Mouse (Mus musculus) CD4-positive, CD25-positive, alpha-beta regulatory T cell, adult 2 months (primary cell): ENCODE results near the gene Txlna.

Source experiments
- DNase-seq: peaks from one replicate; pipeline ENCODE4 v3.0.0-alpha.2; 2012; ENCODE audit warnings: low read depth, low spot score

Gene Txlna

DNA sequence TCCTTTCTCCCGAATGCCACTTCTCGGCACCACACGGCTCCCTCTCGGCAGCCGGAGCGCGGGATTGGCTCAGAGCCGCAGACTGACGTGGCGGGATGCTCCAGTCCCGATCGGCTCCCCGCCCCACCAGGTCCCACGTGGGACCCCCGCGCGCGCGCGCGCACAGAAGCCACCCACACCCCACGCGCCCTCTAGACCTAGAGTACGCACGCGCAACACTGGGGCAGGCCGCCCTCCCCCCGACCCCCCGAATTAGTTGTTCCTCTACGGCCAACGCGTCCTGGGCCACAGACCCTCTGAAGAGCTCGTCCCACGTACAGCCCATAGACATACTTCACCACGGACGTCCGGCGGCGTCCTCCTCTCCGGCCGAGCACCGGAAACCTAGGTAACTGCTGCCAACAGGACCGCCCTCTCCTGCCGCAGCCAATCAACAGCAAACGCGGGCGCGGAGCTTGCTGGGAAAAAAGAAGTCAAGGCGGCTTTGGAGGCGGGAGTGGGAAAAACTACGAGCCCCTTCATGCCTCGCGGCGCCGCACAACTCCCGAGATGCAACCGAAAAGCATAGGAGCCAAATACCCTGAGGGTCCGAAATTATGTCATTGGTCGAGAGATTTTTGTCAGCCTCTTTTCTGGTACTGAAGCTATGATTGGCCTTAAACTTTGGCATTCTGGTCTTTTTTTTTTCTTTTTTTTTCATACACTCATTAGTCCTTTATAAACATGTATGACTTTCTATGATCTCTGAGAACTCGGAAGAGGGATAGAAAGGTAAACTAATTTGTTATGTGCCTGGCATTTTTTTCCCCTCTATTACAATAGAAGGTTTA is at the start of gene Txlna:
Gene Txlna (minus strand): TSS at position 428 of the 830 bp plus-strand sequence.
- DNase-seq, result peak; percentile 94

DNA sequence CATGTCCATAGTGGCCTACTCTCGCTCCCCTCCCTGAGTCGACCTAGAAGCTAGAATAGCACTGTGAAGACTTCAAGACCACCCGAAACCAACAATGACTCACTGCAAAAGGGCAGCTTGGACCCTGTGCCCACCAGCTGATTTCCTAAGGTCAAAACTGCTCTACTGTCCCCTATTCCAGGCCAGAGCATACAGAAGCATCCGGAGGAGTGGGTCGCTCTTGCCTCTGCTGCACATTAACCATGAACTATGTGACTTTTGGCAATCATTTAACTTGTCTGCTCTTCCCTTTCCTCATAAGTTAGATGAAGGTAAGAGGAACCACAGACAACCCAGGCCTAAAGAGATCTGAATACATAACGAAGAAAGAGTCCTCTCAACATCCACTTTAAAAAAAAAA is 43.7 kb upstream of the Txlna start:
- no peak for DNase-seq

DNA sequence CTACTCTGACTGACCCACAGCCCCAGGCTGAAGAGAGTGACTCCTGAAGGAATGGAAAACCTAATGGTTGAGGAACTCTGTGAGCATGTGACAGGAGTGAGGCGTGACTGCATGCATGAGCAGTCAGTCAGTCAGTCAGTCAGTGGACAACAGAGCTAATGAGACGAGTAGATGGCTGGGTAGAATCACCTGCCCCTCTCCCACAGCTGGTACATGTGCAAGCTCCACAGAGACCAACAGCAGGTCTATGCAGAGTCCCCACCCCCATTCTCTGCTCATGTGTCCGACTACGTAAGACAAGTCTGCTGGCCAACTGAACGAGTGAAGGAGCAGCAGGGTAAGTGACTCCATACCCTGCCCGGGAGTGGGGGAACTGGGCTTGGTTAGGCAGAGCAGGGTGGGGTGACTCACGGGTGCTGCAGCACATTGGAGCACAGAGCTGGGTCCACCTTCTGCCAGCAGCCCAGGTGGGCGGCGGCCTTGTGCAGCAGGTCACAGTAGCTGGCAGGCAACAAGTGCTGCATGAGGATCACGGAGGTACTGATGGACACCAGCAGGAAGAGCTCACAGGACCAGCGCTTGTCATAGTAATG is 43.1 kb upstream of the Txlna start:
- no peak for DNase-seq

DNA sequence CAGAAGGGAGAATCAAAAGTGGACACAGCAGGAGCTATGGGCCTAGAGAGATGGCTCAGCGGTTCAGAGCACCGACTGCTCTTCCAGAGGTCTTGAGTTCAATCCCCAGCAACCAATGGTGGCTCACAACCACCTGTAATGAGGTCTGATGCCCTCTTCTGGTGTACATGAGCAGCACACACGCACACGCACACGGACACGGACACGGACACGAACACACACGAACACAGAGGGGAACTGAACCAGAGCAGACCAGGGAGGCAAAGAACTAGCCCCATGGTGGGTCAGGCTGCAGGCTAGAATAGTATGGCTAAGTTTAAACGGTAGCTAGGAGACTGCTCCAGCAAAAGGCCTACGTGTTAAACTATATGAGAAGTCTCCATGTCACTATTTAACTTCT is 41.0 kb upstream of the Txlna start:
- DNase-seq, result no peak

DNA sequence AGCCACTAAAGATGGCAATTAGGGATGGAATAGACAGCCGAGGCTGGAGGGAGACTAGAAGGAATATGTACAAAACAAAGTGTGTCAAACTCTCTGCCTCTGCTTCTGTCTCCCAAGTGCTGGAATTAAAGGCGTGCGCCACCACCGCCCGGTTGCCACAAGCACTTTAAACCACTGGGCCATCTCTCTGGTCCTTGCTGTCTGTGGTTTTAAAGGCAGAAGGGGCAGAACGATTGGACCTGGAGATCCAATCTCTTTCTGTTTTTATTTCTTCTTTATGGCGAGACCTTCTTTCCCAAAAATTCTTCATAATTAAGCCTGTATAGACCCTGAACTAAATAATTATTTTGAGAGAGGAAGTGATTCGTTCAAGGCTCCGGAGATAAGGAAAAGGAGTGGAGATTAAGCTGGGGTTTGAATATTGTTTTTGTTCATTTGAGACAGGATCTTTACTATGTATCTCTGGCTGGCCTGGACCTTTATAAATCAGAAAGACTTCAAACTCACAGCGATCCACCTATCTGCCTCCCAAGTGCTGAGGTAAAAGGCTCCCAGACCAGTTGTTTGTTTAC is 32.1 kb upstream of the Txlna start:
- no peak for DNase-seq

DNA sequence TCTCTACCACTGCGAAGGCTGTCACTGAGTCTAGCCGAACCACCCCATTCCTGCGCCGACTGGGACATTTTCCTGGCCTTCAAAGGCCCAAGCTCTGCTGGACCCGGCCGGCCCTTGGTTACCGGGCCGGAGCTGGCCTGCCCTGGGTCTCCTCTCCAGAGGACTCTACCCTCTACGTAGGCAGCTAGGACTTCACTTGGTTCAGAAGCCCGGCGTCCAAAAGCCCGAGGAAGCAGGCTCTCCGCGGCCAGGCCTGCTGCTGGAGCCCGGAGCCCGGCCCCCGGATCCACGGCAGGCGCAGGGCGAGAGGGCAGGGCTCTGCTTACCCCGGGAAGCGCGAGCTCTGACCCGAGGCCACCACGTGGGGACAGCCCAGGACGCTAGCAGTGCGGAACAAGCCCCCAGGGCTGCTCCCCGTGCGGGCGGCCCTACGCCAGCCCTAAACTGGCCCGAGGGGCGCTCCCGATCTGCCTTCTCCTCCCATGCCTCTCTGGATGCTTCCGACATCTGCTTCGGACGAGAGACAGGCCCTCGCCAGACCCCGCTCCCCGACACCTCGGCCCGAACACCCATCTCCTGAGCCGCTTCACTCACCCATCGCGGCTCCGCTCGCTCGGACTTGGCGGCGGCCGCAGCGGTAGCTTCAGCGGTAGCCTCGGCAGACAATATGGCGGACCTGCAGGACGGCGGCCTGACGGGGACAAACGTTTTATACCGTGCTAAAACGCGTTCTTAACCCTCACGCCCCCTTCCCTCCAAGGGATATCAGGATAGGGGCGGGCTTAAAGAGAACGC is 31.4 kb upstream of the Txlna start, which contains the start of gene Kpna6:
Gene Kpna6 (minus strand): TSS at position 685 of the 795 bp plus-strand sequence.
- DNase-seq, result peak; percentile 89

DNA sequence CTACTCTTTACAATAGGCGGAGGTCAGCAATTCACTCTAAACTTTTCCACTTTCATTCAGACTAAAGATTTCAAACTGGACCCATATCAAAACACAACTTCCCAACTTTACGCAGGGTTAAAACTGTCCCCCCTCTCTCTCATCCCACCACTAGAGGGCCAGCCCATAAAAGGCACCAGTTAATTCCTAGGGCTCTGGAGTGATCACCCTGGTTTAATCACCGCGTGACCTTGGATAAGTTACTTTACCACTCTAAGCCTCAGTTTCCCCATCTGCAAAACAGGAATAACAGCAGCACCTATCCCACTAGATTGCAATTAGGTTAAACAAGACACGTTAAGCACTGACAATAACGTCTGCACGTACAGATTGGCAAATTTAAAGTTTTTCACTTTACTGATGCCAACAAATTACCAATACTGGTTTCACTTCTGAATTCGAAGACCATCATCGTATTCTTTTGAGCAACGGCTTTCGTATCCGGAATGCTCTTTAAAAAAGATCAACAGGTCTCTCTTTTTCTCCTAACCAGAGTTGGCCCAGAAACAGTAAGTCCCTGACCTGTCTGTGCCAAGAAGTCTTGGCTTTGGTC is 30.7 kb upstream of the Txlna start:
- peak; percentile 74 for DNase-seq

DNA sequence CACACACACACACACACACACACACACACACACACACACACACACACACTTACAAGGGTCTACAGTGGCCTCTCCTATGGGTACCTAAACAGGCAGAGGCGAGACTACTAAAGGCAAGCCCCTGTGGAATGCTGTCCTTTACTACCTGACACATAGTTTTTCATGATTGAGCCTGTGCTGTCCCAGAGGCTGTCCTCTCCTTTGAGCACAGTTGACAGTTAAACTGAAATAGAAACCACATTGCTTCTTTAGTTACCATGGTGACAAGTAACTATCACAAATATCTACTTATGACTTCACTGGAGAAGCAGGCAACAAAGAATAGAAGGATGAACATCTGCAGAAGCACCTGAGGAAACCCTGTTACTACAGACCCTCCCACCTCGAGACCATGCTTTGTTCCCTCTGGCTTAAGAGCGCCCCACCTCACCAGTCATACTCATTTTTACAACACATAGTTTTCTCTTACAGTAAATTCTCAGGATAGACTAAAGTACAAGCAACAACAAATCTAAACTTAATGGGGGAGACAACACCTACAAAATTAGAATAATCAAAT is 21.5 kb upstream of the Txlna start:
- DNase-seq, result no peak

DNA sequence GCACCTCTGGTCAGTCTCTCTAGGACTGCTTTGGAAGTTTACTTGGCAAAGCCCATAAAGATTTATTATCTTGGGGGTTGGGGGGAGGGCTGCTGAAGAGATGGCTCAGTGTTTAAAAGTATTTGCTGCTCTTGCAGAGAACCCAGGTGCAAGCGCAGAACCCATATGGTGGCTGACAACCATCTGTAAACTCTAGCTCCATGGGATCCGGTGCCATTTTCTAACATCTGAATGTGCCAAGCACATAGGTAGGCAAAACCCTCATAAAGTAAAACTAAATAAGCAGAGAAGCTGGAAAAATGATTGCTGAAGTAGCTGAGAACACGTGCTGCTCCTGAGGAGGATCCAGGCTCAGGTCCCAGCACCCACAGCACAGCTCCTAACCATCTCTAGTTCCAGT is 20.7 kb upstream of the Txlna start:
- DNase-seq, result no peak

DNA sequence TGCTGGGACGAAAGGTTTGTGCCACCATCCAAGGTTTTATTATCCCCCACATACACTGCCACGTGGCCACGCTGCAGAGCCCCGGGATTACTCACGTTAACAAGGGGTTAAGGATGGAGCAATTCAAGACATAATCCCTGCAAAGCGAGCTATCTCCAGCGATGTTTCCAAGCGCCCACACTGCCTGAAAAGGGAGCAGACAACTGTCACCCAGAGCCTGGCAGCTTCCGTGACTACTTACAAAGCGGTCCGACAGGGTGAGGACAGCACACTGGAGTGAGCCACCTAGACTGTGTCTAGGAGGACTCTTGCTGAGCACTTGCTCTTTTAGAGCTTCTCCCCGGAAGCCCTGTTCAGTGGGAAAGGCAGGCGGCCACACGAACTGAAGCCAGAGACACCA is 13.9 kb upstream of the Txlna start:
- no peak for DNase-seq

DNA sequence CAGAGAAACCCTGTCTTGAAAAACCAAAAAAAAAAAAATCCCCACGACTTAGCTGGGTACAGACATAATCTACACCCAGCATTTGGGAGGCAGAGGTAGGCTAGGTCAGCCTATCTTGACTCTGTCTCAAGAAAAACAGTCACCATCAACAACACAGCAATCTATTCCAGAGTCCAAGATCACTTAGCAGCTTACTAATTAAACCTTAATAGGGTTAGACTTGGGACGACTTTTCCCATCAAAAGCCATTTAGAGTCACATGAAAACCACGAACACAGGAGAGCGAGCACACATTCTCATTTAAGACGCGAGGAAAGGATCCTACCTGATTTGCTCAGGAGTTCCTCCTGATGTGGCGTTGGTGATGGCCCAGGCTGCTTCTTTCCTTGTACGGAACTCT is 9.5 kb upstream of the Txlna start:
- DNase-seq, result no peak

DNA sequence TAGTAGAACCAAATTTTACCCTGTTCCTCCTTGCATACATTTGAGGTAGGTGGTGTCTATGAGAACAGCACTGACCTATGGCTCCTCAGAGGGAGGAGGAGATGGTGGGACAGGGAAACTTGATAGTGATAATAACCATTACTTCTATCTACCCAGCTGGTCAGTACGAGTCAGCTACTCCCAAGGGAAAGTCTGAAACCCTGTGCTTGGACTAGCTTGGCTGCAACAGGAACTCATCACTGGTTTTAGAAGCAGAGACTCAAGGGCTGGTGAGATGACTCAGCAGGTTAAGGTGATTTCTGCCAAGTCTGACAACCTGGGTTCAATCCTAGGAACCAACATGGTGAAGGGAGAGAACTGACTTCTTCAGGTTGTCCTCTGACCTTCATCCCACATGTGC is 7.8 kb upstream of the Txlna start:
- DNase-seq, result no peak

DNA sequence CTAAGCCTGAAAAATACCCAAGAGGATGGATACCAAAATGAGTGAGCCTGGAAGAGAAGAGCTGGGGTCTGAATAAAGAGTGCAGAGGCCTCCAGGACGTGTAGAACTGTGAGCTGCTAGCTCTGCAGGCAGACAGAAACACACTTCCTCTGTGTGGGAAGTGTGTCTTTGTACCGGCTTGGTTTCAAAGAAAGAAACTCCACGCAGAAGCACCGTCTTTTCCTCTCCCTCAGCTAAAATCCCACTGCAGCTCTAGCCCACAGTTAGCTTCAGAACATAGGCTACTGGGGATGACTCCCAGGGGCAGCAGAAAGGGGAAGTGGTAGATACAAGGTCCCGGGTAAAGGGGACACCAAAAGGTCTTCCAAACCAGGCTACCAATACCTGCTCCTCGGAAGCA is 4.3 kb upstream of the Txlna start:
- no peak for DNase-seq

DNA sequence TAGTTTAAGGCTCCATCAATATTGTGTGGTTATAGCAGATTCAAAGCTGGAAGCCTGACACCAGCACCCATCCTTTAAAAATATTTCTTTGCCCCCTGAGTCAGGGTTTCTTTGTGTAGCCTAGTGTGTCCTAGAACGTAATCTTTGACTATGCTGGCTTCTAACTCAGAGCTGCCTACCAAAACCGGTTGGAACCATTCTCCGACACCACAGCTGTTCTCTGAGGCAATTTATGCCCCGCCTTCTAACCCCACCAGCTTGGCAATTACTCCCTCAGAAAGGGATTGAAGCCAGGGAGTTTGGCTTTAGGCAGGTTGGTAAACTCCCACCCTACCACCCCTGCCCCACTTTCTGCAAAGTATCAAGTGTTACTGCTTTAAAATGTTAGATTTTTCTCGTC is 891 bp upstream of the Txlna start:
- no peak for DNase-seq

DNA sequence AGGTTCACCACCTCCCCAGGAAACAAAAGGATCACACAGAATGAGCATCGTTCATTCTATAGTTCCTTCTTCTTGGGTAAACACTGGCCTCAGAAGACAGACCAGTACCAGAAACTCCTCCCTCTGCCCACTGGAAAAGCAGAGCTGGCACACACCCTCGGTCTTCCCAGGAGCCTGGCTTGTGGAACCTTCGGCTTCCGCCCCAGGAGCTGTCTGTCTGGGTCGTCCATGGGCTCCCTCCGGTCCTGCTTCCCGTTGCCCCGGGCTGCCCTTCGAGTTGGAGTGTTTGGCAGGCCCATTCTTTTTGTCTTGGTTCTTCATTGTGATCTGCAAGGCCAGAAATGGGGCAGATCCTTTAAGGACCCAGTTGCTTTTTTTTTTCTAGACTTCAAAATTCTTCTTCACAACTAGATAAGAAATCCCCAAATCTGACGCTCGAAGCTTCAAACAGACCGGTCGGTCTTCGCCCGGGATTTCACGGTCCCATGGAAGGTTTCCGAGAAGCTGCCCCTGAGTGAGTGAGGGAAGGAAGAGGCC is 696 bp downstream of the Txlna start:
- DNase-seq, result peak; percentile 28

DNA sequence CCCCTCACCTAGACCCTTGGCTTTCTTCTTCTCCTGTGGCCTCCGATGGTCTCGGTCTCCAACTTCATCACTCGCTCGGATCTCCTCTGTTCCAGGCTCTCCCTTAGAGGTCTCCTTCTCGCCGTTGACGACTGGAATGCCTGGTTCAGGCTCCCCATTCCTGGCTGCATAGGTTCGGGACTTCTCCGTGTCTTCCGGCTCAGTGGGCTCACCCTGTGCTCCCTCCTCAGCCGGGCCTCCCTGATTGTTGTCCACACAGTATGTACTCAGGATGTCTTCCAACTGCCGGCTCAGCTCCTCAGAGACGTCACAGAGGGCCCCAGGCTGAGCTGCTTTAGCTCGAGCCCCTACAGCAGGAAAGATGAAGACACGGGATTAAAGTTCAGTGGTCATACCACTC is 1.6 kb downstream of the Txlna start:
- DNase-seq, result no peak

DNA sequence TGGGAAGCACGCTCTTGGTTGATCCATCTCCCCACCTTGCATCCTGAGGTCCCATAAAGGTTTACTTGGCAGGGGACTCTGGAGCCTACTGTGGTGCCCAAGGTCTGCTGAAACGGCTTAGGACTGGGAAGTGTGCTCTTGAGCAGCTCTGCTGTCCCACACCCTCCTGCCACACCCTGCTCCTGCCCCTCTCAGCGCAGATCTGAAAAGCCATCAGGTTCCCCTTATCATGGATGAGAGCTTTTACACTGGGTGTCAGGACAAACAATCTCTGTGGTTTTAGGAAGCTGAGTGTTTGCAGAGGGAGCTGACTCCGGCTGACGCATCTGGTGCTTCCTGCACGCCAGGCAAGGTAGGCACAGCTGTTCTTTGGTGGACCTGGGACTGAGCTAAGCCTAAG is 7.0 kb downstream of the Txlna start:
- no peak for DNase-seq

DNA sequence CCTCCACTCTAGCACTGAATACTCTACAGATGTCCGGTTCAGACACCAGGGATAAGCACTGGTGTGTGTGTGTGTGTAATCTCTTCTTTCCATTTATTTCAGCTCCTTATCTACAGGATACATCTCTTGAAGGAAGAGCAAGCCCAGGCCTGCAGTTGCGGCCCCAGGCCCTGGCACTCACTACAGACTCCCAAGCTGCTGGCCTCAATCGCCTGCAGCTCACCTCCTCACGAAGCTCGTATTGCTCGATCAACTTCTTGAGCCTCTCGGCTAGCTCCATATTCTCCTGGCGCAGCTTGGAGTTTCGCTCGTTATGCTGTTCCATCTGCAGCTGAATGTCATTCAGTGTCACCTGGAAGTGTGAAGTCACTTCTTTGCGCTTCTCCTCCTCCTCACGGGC is 9.0 kb downstream of the Txlna start:
- DNase-seq, result no peak

DNA sequence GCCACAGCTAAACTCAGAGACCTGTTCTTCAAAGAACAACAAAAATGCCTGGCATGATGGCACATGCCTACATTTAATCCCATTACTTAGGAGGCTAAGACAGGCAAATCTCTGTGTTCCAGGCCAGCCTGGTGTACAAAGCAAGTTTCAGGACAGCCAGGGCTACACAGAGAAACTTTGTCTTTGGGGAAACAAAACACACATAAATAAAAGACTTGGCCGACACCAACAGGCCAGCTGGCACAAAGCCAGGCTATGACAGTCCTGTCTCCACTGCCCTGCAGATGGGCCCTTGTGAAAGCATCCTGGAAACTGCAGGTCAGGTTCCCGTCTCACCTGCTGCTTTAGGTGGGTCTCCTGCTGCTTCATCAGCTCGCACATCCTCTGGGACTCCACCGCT is 9.9 kb downstream of the Txlna start:
- no peak for DNase-seq

DNA sequence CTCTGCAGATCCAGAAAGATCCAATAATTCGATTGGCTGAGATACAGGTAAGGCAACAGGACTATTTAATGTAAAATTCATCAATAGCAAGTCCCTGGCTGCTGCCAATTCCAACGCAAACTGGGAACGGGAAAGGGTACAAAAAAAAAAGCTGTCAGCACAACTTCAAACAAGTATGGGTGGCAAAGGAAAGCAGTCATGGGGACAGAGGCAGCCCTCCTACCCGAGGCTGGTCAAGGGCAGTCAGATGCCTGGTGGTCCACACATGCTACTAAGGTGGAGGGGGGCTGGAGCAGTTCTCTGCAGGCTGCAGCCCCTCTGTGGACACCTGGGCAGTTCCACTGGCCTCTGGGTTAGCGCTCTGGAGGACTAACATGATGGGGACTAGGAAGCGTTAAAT is 14.8 kb downstream of the Txlna start:
- no peak for DNase-seq

DNA sequence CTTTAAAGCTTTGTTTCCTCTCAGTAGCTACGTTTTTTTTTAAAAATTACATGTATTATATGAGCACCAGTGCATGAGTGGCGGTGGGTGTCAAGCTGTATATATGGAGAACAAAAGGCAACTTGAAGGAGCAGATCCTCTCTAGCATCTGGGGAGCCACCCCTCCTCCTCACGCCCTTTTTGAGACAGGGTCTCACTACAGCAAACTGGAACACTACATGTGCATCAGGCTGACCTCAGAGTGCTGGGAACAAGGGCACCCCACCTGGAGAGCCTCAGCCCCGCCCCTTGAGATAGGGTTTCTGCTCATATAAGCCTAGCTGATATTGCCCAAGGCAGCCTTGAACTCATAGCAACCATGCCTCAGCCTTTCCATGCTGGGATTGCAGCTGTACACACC is 15.4 kb downstream of the Txlna start:
- no peak for DNase-seq
